In the genomic region with DNA sequence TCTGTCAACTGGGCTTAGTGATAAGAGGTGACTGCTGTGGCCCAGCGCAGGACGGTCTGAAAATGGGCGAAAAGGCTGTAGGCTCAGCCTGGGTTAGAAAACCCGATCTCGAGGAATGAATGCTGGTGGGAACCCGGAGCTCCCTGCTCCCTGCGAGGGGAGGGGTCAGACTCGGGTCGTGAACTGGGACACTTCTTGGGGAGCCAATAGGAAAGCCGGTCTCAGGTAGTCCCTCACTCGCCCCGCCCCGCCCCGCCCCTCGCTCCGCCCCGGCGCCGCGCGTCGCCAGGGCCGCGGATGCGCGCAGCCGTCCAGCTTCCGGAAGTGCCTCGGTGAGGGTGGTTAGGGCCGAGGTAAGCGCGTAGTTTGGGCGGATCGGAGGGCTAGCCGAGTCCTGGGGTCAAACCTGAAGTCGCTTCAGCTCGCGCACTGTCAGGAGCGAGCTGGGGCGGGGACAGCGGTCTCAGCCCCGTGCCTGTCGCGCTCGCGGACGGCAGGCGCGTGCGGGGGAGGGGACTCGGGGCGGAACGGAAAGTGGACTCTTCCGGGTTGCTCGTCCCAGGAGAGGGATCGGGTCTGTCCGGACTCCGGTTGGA, we compare ENCODE assay signal across 1 mouse cellular context.
A peak's percentile ranks its signal among the peaks of the same experiment; 100 is the strongest.
TF ChIP-seq lines count a peak whose summit lies in the region.

A gene (plus strand): TSS at position 267 of the 596 bp plus-strand sequence.

TF ChIP-seq in MEL, 35 proteins besides CTCF, POLR2A, EP300 and RAD21 (continued from another document):
- TF ChIP-seq POLR2AphosphoS2 (IDR thresholded peaks at IDR 0.05; ENCODE audit: low read length) (peak; percentile 87), NRF1 (IDR thresholded peaks at IDR 0.05; ENCODE audit: insufficient read depth, low read depth, low read length, poor library complexity, severe bottlenecking) (peak; percentile 61), JUND (IDR thresholded peaks at IDR 0.05; ENCODE audit: low read depth, low read length) (no peak), UBTF (IDR thresholded peaks at IDR 0.05; ENCODE audit: borderline replicate concordance, insufficient read depth, low read depth, low read length) (peak; percentile 22; the same call in 1 of the 2 replicates), ZC3H11A (IDR thresholded peaks at IDR 0.05; ENCODE audit: low read depth, low read length) (no peak), ZKSCAN1 (IDR thresholded peaks at IDR 0.05; ENCODE audit: low read depth, low read length) (no peak), ETS1 (IDR thresholded peaks at IDR 0.05; ENCODE audit: low read depth, low read length) (no peak), RCOR1 (IDR thresholded peaks at IDR 0.05; ENCODE audit: low read depth, low read length) (0 out of 2 replicates have a peak, but pooled peaks have one; percentile 25), SMC3 (IDR thresholded peaks at IDR 0.05; ENCODE audit: low read depth, low read length) (no peak), TAL1 (IDR thresholded peaks at IDR 0.05; ENCODE audit: low read length) (no peak)
TF ChIP-seq in MEL: peak in this region for 18.
